Mouse (Mus musculus) G1E (cell line): ENCODE data around the gene Irf2bp2.

Experiments used
- CTCF ChIP-seq: IDR thresholded peaks from 2 replicates; pipeline ENCODE4 v1.5.1; 2012; ENCODE audit warnings: low read depth, low read length, inconsistent platforms, mixed read lengths
- TAL1 ChIP-seq: conservative IDR thresholded peaks from 2 replicates; pipeline ENCODE4 v1.6.1; 2012; ENCODE audit warnings: low read depth, low read length, inconsistent platforms, mixed read lengths

- TF ChIP-seq CTCF (no peak), TAL1 (no peak)
These were observed 16.9 kb downstream of the Irf2bp2 start for GRCm38 (mm10) chr8:126576919-126577318.
